Mouse (Mus musculus): ENCODE data around the gene Gm3238.
"Not testable (repeated sequence)": the region's sequence is repeated elsewhere in the genome, so short reads cannot be mapped to it uniquely, and the experiment has no call there.

The Gm3238 gene

GRCm38 (mm10) chr10:77771225-77771624, at the start of gene Gm3238:
TSS of gene Gm3238 (minus strand) at chr10:77771325.
- DNase-seq (ENCODE audit: low spot score) = not testable (repeated sequence)

- DNase-seq (ENCODE audit: low spot score) = no peak
Observed at GRCm38 (mm10) chr10:77819203-77819602, 48.1 kb upstream of the Gm3238 start.

GRCm38 (mm10) chr10:77818523-77818922, 47.4 kb upstream of the Gm3238 start:
- DNase-seq (ENCODE audit: low spot score) = no peak

- DNase-seq (ENCODE audit: low spot score) = peak; percentile 16
Observed at GRCm38 (mm10) chr10:77815514-77815913, 44.4 kb upstream of the Gm3238 start.

GRCm38 (mm10) chr10:77814382-77814781, 43.3 kb upstream of the Gm3238 start, which contains the start of gene Gm2696:
TSS of gene Gm2696 (plus strand) at chr10:77814682.
- DNase-seq (ENCODE audit: low spot score) = no peak

GRCm38 (mm10) chr10:77811743-77812142, 40.6 kb upstream of the Gm3238 start, which contains the start of gene Gm9507:
TSS of gene Gm9507 (minus strand) at chr10:77811843.
- DNase-seq (ENCODE audit: low spot score) = no peak

- no peak for DNase-seq (ENCODE audit: low spot score)
Observed at GRCm38 (mm10) chr10:77804095-77804494, 33.0 kb upstream of the Gm3238 start.

- no peak for DNase-seq (ENCODE audit: low spot score)
Observed at GRCm38 (mm10) chr10:77798921-77799508, 27.9 kb upstream of the Gm3238 start, which contains the start of gene Gm19668. TSS of gene Gm19668 (minus strand) at chr10:77799133.

GRCm38 (mm10) chr10:77798164-77798920, 27.2 kb upstream of the Gm3238 start:
- not testable (repeated sequence) for DNase-seq (ENCODE audit: low spot score)

GRCm38 (mm10) chr10:77797677-77798076, 26.6 kb upstream of the Gm3238 start:
- DNase-seq (ENCODE audit: low spot score) = no peak

GRCm38 (mm10) chr10:77794976-77795375, 23.9 kb upstream of the Gm3238 start, which contains the start of gene Gm9639:
TSS of gene Gm9639 (minus strand) at chr10:77795076.
- no peak for DNase-seq (ENCODE audit: low spot score)

- DNase-seq (ENCODE audit: low spot score) = no peak
Observed at GRCm38 (mm10) chr10:77788621-77789020, 17.5 kb upstream of the Gm3238 start.

- DNase-seq (ENCODE audit: low spot score) = not testable (repeated sequence)
Observed at GRCm38 (mm10) chr10:77787876-77788275, 16.8 kb upstream of the Gm3238 start, which contains the start of gene Gm7137. TSS of gene Gm7137 (minus strand) at chr10:77788200.

GRCm38 (mm10) chr10:77783396-77783795, 12.3 kb upstream of the Gm3238 start:
- DNase-seq (ENCODE audit: low spot score) = not testable (repeated sequence)

- not testable (repeated sequence) for DNase-seq (ENCODE audit: low spot score)
Observed at GRCm38 (mm10) chr10:77782442-77782841, 11.3 kb upstream of the Gm3238 start, which contains the start of gene Gm3250. TSS of gene Gm3250 (minus strand) at chr10:77782542.

- not testable (repeated sequence) for DNase-seq (ENCODE audit: low spot score)
Observed at GRCm38 (mm10) chr10:77776844-77777243, 5.7 kb upstream of the Gm3238 start, which contains the start of gene Gm7138. TSS of gene Gm7138 (minus strand) at chr10:77776944.

- not testable (repeated sequence) for DNase-seq (ENCODE audit: low spot score)
Observed at GRCm38 (mm10) chr10:77772142-77772541, 1.0 kb upstream of the Gm3238 start.

- DNase-seq (ENCODE audit: low spot score) = no peak
Observed at GRCm38 (mm10) chr10:77769727-77770126, 1.4 kb downstream of the Gm3238 start.

- not testable (repeated sequence) for DNase-seq (ENCODE audit: low spot score)
Observed at GRCm38 (mm10) chr10:77759582-77759981, 11.5 kb downstream of the Gm3238 start, which contains the start of gene Gm3233. TSS of gene Gm3233 (minus strand) at chr10:77759682.

GRCm38 (mm10) chr10:77753448-77753847, 17.7 kb downstream of the Gm3238 start:
- no peak for DNase-seq (ENCODE audit: low spot score)

- DNase-seq (ENCODE audit: low spot score) = not testable (repeated sequence)
Observed at GRCm38 (mm10) chr10:77752312-77752711, 18.8 kb downstream of the Gm3238 start.

GRCm38 (mm10) chr10:77751254-77751653, 19.9 kb downstream of the Gm3238 start, which contains the start of gene Gm9736:
TSS of gene Gm9736 (minus strand) at chr10:77751354.
- DNase-seq (ENCODE audit: low spot score) = not testable (repeated sequence)

- DNase-seq (ENCODE audit: low spot score) = not testable (repeated sequence)
Observed at GRCm38 (mm10) chr10:77750686-77751085, 20.4 kb downstream of the Gm3238 start.
